Mouse (Mus musculus) yolk sac, embryonic 10.5 days (tissue): ENCODE data around the gene Egfr.

ENCODE experiments used
- DNase-seq: peaks from one replicate; pipeline ENCODE4 v3.0.0-alpha.2; 2017; ENCODE audit warnings: low spot score

Gene Egfr

GRCm38 (mm10) chr11:16958520-16958919, 206.5 kb downstream of the Egfr start:
- DNase-seq: no peak
